Mouse (Mus musculus) frontal cortex, adult (tissue): ENCODE data around the gene Wdtc1.

Experiments
- ATAC-seq: cut with Nextera tagmentation; 2 replicates; pipeline ENCODE4 v1.9.2; 2017; ENCODE audit warnings: mild to moderate bottlenecking, moderate library complexity, mixed read lengths; ENCODE audit not compliant: low TSS enrichment

Gene Wdtc1

DNA sequence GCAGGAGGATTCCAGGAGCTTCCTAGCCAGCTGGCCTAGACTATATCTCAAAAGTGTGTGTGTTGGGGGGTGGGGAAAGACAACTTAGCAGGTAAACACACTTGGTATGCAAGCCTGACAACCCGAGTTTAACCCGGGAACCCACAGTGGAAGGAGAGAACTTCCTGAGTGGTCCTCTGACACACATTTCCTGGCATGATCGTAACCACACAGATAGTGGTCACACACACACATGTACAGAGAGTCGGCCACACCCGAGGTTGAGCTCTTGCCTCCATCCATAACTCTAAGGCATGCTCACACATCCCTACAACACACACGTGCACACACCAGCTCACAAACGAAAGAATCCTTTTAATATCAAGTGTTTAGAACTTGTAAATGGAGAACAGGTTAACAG lies 25.2 kb downstream of the Wdtc1 start:
- no peak for ATAC-seq

DNA sequence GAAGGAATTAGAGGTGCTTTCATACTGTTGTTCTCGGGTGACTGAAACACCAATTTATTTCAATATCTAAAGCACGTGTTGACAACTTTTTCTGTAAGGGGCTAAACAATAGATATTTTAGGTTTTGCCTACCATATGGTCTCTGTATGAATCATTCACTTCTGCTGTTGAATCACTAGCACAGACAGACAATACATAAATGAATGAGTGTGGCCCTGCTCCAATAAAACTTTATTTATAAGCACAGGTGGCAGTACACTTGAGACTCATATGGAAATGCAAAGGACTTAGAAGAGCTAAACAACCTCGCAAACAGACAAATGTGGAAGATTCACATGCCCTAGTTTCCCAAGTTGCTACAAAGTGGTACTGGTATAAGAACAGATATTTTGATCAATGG lies 33.6 kb downstream of the Wdtc1 start:
- ATAC-seq, result peak; percentile 50; the same call in 1 of the 2 replicates

GRCm38 (mm10) chr4:133315991-133316390 lies 37.3 kb downstream of the Wdtc1 start:
- no peak for ATAC-seq

DNA sequence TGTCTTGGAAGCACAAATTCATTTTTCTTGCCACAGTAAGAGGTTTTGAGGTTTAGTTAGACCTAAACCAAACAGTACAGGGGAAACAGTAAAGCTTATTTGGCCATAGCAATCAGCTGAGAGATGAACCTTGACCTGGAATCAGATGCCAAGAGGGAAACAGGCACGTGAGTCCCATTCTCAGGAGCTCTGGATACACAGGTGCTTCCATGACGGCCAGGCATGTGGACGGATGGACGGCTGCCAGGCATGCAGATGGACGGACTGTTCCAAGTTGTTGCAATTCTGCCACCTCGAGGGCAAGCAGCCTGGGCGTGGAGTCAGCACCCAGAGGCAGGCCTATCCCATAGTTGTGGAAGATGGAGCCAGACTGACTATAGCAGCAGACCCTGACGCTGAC lies 38.4 kb downstream of the Wdtc1 start:
- ATAC-seq, result no peak

GRCm38 (mm10) chr4:133309948-133310347 lies 43.3 kb downstream of the Wdtc1 start:
- ATAC-seq, result peak; percentile 83

DNA sequence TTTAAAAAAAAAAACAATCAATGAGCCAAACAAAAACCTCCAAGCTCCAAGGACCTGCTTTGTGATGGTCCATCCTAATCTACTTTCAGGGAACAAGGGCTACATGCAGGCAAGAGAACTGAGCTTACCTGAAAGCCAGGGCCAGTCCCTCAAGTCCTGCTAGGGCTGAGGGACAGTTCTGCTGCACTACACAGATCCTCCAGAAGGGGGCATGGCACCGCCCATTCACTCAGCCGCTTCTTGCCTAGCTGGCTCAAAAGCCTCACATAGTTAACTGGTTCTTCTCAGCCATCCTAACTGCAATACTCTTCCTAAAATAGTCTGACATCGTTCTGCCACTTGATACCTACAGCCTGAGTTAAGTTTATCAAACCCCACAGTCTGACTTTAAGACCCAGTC lies 46.0 kb downstream of the Wdtc1 start:
- peak; percentile 39; the same call in 1 of the 2 replicates for ATAC-seq

DNA sequence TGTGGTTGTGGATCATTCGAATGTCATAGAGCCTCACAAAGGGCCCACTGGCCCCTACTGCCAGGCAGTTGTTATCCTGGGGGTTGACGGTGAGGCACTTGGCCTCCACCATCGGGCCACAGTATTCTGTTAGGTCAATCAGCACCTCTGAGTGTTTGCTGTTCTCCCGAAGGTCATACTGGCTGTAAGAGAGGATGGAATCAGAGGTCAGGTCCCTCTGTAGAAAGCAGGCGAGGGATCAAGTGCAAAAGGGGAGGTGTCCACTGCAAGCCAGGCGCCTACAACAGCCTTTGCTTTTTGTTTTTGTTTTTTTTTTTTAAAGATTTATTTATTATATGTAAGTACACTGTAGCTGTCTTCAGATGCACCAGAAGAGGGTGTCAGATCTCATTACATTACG lies 47.5 kb downstream of the Wdtc1 start:
- ATAC-seq, result no peak

GRCm38 (mm10) chr4:133304770-133305169 lies 48.5 kb downstream of the Wdtc1 start:
- no peak for ATAC-seq

- ATAC-seq, result no peak
Measured at GRCm38 (mm10) chr4:133302668-133303067, 50.6 kb downstream of the Wdtc1 start.

GRCm38 (mm10) chr4:133301802-133302201 lies 51.5 kb downstream of the Wdtc1 start:
- no peak for ATAC-seq

- no peak for ATAC-seq
Measured at GRCm38 (mm10) chr4:133300421-133300820, 52.9 kb downstream of the Wdtc1 start.

- peak; percentile 53 for ATAC-seq
Measured at GRCm38 (mm10) chr4:133299701-133300100, 53.6 kb downstream of the Wdtc1 start.

DNA sequence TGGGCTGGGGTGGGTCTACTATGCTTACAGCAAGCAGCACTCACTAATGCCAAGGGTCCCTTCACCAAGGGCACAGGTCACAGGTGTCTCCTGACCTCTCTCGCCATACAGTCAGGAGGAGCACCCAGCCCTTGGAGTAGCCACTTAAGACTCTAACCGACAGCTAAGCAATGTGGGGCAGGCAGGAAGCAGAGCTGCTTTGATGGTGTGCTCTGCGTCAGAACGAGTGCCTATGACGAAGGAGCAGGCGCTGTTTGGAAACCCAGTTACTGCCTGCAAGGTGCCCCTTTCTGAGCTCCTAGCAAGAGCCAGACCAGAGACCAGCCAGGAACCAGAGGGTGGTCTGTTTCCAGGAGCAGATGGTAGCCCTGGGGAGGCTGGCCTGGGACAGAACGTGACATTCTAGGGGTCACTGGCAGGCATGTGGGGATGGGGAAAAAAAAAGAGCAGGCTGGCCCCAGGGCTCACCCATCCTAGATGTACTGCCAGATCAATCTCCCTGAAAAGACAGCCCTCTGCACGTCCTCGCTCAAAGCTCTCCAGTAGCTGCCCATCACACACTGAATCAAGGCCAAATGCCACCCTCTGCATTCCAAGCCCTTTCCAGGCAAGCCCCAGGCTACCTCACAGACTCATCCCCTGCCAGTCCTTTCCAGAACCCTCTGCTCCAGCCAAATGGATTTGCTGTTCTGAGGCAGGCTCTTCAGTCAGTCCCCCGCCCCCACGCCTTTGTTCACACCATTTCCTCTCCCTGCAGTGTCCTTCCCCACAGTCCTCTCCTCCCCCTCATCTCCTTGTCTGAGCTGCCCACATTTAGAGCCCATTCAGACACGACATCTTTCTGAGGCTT lies 54.5 kb downstream of the Wdtc1 start:
- peak; percentile 58 for ATAC-seq

- ATAC-seq, result 0 out of 2 replicates have a peak, but pooled peaks have one; percentile 22
Measured at GRCm38 (mm10) chr4:133297801-133298238, 55.5 kb downstream of the Wdtc1 start.

DNA sequence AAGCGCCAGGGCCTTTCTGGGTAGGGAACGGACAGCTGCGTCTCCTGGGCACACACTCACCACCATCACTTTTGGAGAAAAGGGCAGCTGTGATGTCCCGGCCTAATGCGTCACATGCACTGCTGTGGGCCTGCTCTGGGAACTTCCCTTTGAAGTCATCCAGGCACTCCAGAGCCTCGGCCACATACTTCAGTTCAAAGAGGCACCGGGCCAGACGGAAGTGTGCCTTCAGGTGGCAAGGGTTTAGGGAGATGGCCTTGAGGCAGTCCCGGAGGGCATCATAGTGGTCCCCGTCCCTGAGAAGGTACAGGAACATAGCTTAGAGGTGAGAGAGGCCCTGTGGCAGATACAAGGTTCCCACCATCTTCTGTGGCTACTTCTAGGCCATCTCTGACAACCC lies 55.9 kb downstream of the Wdtc1 start:
- no peak for ATAC-seq

DNA sequence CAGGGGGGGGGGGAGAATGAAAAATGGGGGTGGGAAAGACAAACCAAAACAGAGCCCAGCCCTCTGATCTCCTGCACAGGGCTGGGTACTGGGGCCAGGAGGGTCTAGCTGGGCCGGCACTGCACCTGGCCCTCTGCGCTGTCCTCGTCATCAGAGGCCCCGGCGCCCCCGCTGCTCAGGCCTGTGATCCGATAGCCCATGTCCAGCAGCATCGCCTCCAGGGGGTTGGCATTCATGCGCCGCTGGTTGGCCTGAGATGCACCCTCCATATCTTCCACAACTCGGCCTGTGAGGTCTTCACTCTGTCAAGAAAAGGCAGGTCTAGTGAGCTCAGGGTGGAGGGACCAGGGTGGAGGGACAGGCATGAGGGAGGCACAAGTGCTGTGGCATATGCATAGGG lies 59.2 kb downstream of the Wdtc1 start:
- no peak for ATAC-seq

- ATAC-seq, result no peak
Measured at GRCm38 (mm10) chr4:133292901-133293843, 60.1 kb downstream of the Wdtc1 start.

GRCm38 (mm10) chr4:133292405-133292804 lies 60.9 kb downstream of the Wdtc1 start:
- no peak for ATAC-seq

DNA sequence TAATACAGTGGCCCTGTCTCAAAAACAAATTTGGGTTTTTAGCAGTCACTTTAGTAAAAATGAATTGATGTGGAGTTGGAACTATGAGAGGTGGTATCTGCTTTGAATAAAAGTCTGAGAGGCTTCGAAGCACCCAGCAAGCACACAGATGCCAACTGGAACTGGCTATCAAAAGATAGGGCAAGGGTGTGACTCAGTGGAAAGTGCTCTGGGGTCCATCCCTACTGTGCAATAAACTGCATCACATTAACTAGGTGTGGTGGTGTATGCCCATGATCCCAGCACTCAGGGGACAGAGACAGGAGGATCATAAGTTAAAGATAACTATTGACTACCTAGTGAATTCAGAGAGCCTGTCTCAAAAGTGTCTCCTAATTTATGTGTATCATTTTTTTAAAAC lies 62.0 kb downstream of the Wdtc1 start:
- ATAC-seq, result no peak

DNA sequence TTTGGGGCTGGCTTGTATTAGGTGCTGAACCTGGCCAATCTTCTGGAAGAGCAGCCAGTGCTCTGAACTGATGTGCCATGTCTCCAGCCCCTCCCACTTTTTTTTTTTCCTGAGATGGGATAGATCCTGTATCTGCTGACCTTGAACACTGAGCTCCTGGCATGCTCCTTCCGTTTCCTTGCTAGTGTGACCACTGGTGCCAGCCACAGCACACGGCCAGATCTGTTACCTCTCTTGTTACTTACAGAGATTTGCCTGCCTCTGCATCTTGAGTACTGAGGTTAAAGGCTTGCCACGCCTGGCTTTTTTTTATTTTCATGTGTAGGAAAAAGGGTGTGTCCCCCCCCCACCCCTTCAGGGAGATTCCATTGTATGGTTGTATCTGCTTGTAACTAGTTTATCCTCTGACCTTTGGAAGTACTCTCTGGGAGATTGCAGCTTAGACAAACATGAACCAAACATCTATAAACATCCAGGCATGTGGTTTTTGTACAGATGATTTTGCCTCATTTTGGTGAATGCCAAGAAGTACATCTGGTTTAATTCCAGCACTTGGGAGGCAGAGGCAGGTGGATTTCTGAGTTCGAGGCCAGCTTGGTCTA lies 66.7 kb downstream of the Wdtc1 start:
- no peak for ATAC-seq

DNA sequence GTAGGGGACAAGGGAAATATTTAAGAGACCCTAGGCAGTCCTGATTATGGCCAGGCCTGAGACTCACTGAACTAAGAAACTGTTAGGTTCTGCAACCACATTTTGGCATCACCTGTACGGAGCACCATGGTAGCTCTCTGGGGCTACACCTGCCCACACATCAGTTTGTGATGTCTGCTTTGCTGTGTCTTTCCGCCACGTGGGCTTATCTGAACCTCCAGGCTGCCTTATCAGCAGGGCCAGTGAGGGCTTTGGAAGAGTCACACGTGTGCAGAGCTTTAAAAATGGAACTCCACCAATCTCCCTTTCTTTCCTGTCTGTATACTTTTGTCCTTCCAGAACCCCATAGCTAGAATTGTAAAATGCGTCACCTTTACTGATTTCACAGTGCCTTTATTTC lies 67.3 kb downstream of the Wdtc1 start:
- no peak for ATAC-seq

DNA sequence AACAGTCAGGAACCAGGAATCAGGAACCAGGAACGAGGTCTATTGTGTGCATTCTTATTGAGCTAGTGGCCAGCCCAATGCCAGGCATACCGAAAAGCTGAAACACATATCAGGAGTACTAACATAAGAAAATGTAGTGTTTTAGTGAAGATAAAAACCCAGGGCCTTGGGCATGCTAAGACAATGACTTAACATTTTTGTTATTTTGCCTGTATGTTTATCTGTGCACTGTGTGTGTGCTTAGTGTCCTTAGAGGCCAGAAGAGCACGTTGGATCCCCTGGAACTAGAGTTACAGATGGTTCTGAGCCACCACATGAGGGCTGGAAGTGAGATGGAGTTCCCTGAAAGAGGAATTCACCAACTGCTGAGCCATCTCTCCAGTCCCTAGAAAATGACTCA lies 68.0 kb downstream of the Wdtc1 start:
- ATAC-seq, result no peak
